Mouse (Mus musculus): ENCODE results near the gene Mark2. TPM values are rescaled to one million over a fixed set of nuclear protein-coding genes. Genes with fewer than 3 reads are reported as not detected.
"Not testable (repeated sequence)": the region's sequence is repeated elsewhere in the genome, so short reads cannot be mapped to it uniquely, and the experiment has no call there.

The Mark2 gene
- 38.2 and 41.4 TPM in 2 replicates for polyA plus RNA-seq (2016; fragmentation: Nextera tagmentation; extraction: Ambion mirVana)

GRCm38 (mm10) chr19:7341512-7342397, at the start of gene Mark2:
Gene Mark2, minus strand, starts transcription at chr19:7341860.
- Histone ChIP-seq H3K4me1 (peaks cover 42% of the 10 kb centered on the region), H3K27me3 (ENCODE audit: poor library complexity, severe bottlenecking) (no peaks in the 10 kb centered on the region), H3K9me3 (no peaks in the 10 kb centered on the region), H3K27ac (peak within 1 kb of the TSS; percentile 94), H3K4me3 (peak within 1 kb of the TSS; percentile 80), H3K36me3 (replicated peaks) (peaks cover 18% of the 10 kb centered on the region)
- DNase-seq (ENCODE audit: extremely low spot score, low spot score) = peak; percentile 98
- 2% methylated on average over 63 of the region's 63 CpGs for WGBS

- H3K4me1 ChIP-seq = peaks cover 12% of the 10 kb centered on the region
- 87% methylated on average over 6 of the region's 6 CpGs for WGBS
- peaks cover 18% of the 10 kb centered on the region for H3K36me3 ChIP-seq (replicated peaks)
- H3K27me3 ChIP-seq (ENCODE audit: poor library complexity, severe bottlenecking) = no peaks in the 10 kb centered on the region
- no peak overlapping the region for H3K4me3 ChIP-seq
- peaks cover 19% of the 10 kb centered on the region; the same call in 1 of the 2 replicates for H3K9me3 ChIP-seq
- DNase-seq (ENCODE audit: extremely low spot score, low spot score) = no peak
- H3K27ac ChIP-seq = no peak overlapping the region
Observed at GRCm38 (mm10) chr19:7388488-7388887, 46.8 kb upstream of the Mark2 start.

GRCm38 (mm10) chr19:7386042-7386441, 44.4 kb upstream of the Mark2 start:
- H3K36me3 ChIP-seq (replicated peaks) = peaks cover 18% of the 10 kb centered on the region
- H3K4me1 ChIP-seq = peaks cover 28% of the 10 kb centered on the region
- H3K9me3 ChIP-seq = peaks cover 19% of the 10 kb centered on the region; the same call in 1 of the 2 replicates
- no peak overlapping the region for H3K27ac ChIP-seq
- H3K27me3 ChIP-seq (ENCODE audit: poor library complexity, severe bottlenecking) = no peaks in the 10 kb centered on the region
- WGBS = 54% methylated on average over 2 of the region's 2 CpGs
- no peak overlapping the region for H3K4me3 ChIP-seq
- DNase-seq (ENCODE audit: extremely low spot score, low spot score) = no peak

DNA sequence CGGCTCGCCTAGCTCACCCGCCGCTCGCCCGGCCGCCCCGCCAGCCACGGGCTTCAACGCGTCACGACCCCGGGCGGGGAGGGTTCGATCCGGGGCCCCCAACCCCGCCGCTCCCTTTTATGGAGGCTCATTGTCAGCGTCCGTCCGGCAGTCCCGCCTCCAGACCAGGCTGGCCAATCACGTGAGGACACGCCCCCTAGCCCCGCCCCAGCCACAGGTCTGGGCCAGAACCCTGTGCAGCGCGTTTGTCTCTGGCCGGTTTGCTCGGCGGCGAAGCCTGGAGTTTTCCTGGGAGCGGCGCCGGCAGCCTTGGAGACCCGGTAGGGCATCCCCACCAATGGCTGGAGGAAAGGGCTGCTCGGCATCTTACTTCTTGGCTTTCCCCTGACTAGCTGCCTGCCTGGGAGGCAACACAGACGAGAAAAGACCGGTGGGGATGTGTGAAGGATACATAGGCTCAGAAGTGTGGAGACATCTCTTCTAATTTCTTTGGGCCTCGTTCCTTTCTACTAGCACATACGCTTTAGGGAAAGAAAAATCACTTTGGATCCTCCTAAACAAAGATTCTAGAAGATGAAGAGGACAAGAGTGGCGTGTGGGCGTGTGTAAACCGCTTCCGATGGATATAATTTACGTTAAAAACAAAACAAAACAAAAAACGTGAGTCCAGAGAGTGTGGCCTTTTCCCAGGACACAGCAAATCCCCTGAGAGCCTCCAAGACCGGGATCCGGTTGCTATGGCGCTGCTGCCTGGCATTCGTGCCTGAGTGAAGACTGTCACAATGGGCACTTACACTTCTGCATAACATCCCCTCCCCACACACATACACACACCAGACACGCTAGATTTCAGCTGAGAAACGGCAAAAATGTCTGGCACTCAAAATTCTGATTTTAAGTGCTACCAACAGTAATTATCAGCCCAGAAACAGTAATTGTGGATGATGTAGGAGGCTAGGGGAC, 41.5 kb upstream of the Mark2 start, which contains the start of gene Spindoc:
Spindoc (minus strand) TSS at position 92 of the 963 bp plus-strand sequence.
- Histone ChIP-seq H3K27ac (peak within 1 kb of the TSS; percentile 98), H3K27me3 (ENCODE audit: poor library complexity, severe bottlenecking) (no peaks in the 10 kb centered on the region), H3K36me3 (replicated peaks) (peaks cover 38% of the 10 kb centered on the region), H3K4me1 (peaks cover 37% of the 10 kb centered on the region), H3K4me3 (peak within 1 kb of the TSS; percentile 67), H3K9me3 (peaks cover 11% of the 10 kb centered on the region; the same call in 1 of the 2 replicates)
- peak; percentile 98 for DNase-seq (ENCODE audit: extremely low spot score, low spot score)
- whole genome bisulfite sequencing = under 1% methylated on average over 48 of the region's 52 CpGs

DNA sequence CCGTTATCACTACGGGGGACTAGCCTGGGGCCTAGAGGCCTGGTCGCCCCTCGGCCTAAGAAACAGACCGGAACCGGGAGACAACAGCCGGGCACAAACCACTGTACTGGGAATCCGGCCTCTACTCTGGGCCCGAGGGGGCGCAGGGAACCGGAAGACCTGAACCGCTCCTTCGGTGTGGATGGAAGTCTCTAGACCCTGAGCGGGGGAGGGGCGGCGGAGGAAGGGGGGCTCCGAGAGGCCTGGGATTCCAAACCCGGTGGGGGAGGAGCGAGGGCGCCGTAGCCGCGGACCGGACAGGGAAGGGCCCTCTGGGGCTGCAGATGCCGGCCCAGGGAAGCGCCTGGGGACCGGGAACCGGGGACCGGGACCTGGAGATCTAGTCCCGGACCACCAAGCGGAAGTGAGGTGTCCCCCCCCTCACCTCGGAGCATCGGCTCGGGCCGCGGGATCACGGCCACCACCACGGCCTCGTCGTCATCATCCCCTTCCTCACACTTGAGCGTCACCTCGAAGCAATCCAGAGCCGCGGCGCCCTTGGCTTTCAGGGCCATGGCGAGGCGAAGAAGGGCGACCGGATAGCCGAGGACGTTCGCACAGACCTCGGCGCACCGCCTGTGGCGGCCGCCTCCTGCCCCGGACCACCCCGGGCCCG, 40.7 kb upstream of the Mark2 start:
- H3K27me3 ChIP-seq (ENCODE audit: poor library complexity, severe bottlenecking) = no peaks in the 10 kb centered on the region
- H3K9me3 ChIP-seq = peaks cover 11% of the 10 kb centered on the region; the same call in 1 of the 2 replicates
- peaks cover 47% of the 10 kb centered on the region for H3K36me3 ChIP-seq (replicated peaks)
- H3K4me3 ChIP-seq = peak overlapping the region; percentile 67
- peak; percentile 79 for DNase-seq (ENCODE audit: extremely low spot score, low spot score)
- peak overlapping the region; percentile 98 for H3K27ac ChIP-seq
- peaks cover 37% of the 10 kb centered on the region for H3K4me1 ChIP-seq
- WGBS = under 1% methylated on average over 60 of the region's 60 CpGs

- WGBS = 2% methylated on average over 8 of the region's 8 CpGs
- Histone ChIP-seq H3K4me1 (peaks cover 37% of the 10 kb centered on the region), H3K27ac (peak overlapping the region; percentile 98), H3K4me3 (peak overlapping the region; percentile 67), H3K27me3 (ENCODE audit: poor library complexity, severe bottlenecking) (no peaks in the 10 kb centered on the region), H3K36me3 (replicated peaks) (peaks cover 48% of the 10 kb centered on the region), H3K9me3 (peaks cover 11% of the 10 kb centered on the region; the same call in 1 of the 2 replicates)
- no peak for DNase-seq (ENCODE audit: extremely low spot score, low spot score)
Observed at GRCm38 (mm10) chr19:7381906-7382247, 40.2 kb upstream of the Mark2 start.

GRCm38 (mm10) chr19:7377639-7378038, 36.0 kb upstream of the Mark2 start:
- DNase-seq (ENCODE audit: extremely low spot score, low spot score) = no peak
- Histone ChIP-seq H3K4me1 (peaks cover 21% of the 10 kb centered on the region), H3K9me3 (no peaks in the 10 kb centered on the region), H3K27me3 (ENCODE audit: poor library complexity, severe bottlenecking) (no peaks in the 10 kb centered on the region), H3K27ac (no peak overlapping the region), H3K36me3 (replicated peaks) (peaks cover 75% of the 10 kb centered on the region), H3K4me3 (no peak overlapping the region)
- 88% methylated on average over 2 of the region's 2 CpGs for WGBS

- H3K9me3 ChIP-seq = no peaks in the 10 kb centered on the region
- DNase-seq (ENCODE audit: extremely low spot score, low spot score) = no peak
- no peak overlapping the region for H3K27ac ChIP-seq
- 94% methylated on average over 8 of the region's 8 CpGs for WGBS
- H3K27me3 ChIP-seq (ENCODE audit: poor library complexity, severe bottlenecking) = no peaks in the 10 kb centered on the region
- H3K4me3 ChIP-seq = no peak overlapping the region
- H3K36me3 ChIP-seq (replicated peaks) = peaks cover 96% of the 10 kb centered on the region
- H3K4me1 ChIP-seq = 0 out of 2 replicates have a peak, but pooled peaks cover under 1% of the 10 kb centered on the region
Observed at GRCm38 (mm10) chr19:7374491-7374890, 32.8 kb upstream of the Mark2 start.

DNA sequence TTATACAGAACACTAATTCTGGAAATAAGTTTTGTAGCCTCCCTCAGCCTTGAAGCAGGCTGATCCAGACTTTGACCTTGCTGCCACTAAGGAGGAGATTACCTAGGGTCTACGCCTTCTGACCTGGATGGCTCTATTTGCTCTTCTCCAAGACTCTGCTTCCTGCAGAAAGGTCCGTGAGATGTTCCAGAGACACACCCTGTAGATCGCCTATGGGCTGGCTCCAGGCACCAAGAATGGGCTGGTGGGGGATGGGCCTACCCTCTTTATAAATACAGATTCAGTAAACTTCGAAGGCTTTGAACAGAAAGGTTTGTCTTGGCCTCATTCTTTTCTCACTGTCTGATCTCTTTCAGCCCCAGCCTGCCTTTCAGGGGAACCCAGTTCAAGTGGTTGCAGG, 27.8 kb upstream of the Mark2 start:
- H3K27me3 ChIP-seq (ENCODE audit: poor library complexity, severe bottlenecking); H3K9me3 ChIP-seq; H3K4me3 ChIP-seq; H3K4me1 ChIP-seq; H3K27ac ChIP-seq; DNase-seq (ENCODE audit: extremely low spot score, low spot score): not testable (repeated sequence)
- H3K36me3 ChIP-seq (replicated peaks) = peaks cover 96% of the 10 kb centered on the region
- WGBS = 92% methylated on average over 4 of the region's 4 CpGs

DNA sequence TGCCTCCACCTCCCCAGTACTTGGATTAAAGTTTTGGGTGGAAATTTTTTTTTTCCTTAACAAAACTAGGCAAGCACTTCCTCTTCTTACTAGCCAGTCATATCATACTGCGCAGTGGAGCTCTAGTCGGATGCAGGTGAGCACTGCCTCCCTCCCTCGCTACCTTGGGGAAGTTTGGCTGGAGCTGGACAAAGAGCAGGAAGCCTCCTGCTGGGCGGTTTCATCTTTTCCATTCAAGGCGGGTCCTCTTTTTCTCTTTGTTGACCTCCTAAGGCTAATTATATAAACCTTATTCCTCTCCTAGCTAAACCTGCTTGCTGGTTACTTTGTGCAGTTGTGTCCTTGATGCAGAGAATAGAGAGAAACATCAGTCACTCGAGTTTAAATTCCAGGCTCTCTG, 12.0 kb upstream of the Mark2 start:
- Histone ChIP-seq H3K27me3 (ENCODE audit: poor library complexity, severe bottlenecking) (no peaks in the 10 kb centered on the region), H3K9me3 (no peaks in the 10 kb centered on the region), H3K27ac (no peak overlapping the region), H3K4me3 (no peak overlapping the region), H3K4me1 (peaks cover 3% of the 10 kb centered on the region; the same call in 1 of the 2 replicates), H3K36me3 (replicated peaks) (peaks cover 26% of the 10 kb centered on the region)
- DNase-seq (ENCODE audit: extremely low spot score, low spot score) = no peak
- WGBS = 49% methylated on average over 6 of the region's 6 CpGs

GRCm38 (mm10) chr19:7352809-7353495, 11.3 kb upstream of the Mark2 start:
- Histone ChIP-seq H3K36me3 (replicated peaks) (peaks cover 19% of the 10 kb centered on the region), H3K27me3 (ENCODE audit: poor library complexity, severe bottlenecking) (no peaks in the 10 kb centered on the region), H3K27ac (no peak overlapping the region; the same call in 1 of the 2 replicates), H3K4me3 (no peak overlapping the region), H3K4me1 (peaks cover 3% of the 10 kb centered on the region; the same call in 1 of the 2 replicates), H3K9me3 (no peaks in the 10 kb centered on the region)
- WGBS = 87% methylated on average over 11 of the region's 11 CpGs
- no peak for DNase-seq (ENCODE audit: extremely low spot score, low spot score)
